Mouse (Mus musculus) adrenal gland, adult (tissue): ENCODE data around the gene Mrpl34.

Experiments used
- DNase-seq, 2 experiments: peaks; one replicate each; pipeline ENCODE4 v3.0.0; 2022 to 2023; ENCODE audit warnings: low spot score in 1 of 2; ENCODE audit not compliant: inconsistent age in 2 of 2

The Mrpl34 gene

DNA sequence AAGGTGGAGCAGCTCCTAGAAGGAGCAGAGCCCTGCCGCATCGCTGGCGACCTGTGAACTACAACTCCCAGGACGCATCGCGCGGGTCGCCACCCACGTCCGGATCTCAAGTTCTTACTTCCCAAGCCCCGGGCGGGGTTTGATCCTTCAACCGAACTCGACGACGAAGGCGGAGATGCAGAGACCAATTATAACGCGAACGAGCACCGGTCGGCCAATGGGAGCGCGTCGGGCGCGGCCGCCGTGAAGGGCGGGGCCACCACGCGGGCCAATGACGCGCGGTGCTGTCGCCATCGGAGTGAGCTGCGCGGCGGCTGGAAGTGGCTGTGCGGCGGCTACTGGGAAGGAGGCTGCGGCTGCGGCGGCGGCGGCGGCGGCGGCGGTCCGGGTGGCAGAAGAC is 4.2 kb downstream of the Mrpl34 start, which contains the start of gene Dda1:
TSS of gene Dda1 (plus strand) at position 284 of the 400 bp plus-strand sequence.
- peak; percentile 99 for DNase-seq

GRCm38 (mm10) chr8:71469411-71469810 is 4.7 kb downstream of the Mrpl34 start:
- DNase-seq, result peak; percentile 71 to 84

DNA sequence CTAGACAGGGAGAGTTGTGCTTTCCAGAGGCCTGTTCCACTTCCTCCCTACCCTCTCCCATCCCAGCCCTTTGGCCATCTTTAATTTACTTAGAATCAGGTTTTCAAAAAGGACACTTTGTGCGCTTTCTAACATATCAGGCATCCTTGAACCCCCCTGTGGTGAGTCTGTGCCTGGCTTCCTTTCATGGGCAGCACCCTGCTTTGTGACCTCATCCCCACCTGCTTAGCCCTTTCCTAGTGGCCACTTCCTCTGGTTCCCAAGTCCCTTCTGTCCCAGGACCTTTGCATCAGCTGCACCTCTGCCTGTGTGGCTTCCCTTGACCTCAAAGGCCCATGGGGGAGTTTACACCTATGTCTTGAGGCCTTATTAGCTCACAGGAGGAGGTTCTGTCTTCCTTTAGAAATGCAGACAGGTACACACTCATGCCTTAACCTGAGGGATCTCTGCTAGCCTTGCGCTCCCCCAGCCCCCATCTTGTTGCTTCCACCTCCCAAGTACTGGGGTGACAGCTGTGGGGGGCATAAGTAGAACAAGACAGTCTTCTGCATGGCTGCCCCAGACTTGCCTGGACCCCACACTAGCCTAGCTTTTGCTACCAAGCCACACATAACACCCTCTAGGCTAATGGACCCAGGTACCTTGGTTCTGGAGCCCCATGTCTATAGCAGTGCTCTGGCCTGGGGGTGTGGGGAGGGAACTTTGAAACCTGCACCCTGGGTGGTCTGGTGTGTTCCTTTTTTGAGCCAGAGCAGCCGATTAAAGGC is 5.6 kb downstream of the Mrpl34 start:
- peak; percentile 25 to 42 for DNase-seq

DNA sequence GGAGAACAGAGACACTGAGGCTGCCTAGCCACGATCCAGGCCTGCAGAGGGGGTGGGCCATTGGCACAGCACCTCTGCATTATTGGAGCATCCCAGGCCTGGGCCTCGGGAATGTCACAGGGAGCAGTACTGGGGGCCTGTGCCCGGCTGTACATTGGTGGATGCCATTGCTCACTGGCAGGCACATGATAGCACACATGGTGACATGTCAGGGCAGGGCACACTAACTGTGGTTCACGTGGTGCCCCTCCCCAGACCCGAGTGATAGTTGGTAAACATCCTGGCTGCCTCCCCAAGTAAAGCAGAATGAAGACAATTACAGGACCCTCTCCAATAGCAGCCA is 6.1 kb downstream of the Mrpl34 start:
- DNase-seq, result peak in 1 of 2 experiments; percentile 34

DNA sequence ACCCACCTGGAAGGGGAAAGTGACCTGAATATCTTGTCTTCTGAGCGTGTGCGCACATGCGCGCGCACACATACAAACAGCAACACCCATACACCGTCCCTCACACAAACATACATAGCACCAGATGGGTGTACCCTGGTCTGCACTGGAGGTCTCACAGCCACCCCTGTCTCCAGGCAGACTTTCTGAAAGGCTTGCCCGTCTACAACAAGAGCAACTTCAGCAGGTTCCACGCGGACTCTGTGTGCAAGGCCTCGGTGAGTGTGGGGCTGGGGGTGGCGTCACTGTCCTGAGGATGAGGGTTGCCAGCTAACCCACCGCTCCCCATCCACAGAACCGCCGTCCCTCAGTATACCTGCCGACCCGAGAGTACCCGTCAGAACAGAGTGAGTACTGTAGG is 7.1 kb downstream of the Mrpl34 start:
- peak in 1 of 2 experiments; percentile 19 for DNase-seq

GRCm38 (mm10) chr8:71472601-71473386 is 8.0 kb downstream of the Mrpl34 start:
- peak in 1 of 2 experiments; percentile 9 for DNase-seq

DNA sequence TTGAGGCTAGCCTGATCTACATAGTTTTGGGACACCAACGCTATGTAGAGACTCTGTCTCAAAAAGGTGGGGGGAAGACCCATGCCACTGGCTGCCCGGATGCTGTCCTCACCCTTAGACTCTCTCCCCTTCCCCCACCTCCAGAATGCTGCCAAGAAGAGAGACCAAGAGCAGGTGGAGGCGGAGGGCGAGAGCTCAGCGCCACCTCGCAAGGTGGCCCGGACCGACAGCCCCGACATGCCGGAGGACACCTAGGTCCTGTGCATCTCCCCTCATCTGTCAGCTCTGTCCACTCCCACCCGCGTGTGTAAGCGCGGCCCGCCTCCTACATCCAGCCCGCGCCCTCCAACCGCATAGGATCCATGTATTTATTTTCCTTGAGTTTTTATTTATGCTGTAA is 9.6 kb downstream of the Mrpl34 start:
- no peak for DNase-seq

DNA sequence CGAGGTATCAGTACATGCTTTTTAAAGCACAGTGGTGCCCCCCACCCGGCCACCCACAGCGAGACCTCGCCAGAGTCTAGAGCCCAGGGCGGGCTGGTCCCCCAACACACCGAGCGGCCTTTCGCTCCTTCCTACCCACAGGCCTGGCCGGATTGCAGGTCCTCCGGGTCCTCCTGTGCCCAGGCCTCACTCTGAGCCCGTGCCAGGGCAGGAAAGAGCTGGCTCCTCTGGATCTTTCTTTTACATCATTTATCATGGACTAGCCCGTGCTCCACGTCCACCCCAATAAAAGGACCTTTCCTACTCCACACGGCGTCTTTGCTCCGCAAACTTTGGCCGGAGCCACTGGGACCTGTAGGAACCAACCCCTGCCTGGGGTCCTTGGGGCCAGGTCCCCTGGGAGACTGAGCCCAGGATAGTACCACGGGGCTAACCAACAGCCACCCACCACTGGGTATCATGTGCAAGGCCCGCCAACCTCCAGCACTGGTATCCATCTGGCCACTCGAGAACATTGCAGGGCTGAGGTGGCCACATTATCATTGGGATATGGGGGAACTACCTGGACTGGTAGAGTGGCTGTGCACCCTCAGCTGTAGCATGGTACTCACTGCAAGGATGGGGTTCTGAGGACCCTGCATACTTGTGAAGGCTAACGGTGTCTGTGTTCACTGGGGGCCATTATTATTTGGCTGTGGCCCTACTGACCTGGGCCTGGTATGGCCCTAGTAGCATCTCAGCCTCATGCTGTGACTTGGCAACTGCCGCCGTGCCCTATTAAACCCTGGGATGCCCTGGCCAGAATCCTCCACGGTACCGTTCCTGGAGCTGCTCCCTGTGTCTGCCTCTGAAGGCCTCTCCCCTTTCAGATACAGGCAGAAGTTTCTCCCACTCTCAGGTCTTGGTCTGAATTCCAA is 10.3 kb downstream of the Mrpl34 start:
- no peak for DNase-seq

GRCm38 (mm10) chr8:71475702-71476075 is 10.9 kb downstream of the Mrpl34 start:
- DNase-seq, result no peak

- peak; percentile 89 to 96 for DNase-seq
These were observed 11.6 kb downstream of the Mrpl34 start for GRCm38 (mm10) chr8:71476099-71476940.

DNA sequence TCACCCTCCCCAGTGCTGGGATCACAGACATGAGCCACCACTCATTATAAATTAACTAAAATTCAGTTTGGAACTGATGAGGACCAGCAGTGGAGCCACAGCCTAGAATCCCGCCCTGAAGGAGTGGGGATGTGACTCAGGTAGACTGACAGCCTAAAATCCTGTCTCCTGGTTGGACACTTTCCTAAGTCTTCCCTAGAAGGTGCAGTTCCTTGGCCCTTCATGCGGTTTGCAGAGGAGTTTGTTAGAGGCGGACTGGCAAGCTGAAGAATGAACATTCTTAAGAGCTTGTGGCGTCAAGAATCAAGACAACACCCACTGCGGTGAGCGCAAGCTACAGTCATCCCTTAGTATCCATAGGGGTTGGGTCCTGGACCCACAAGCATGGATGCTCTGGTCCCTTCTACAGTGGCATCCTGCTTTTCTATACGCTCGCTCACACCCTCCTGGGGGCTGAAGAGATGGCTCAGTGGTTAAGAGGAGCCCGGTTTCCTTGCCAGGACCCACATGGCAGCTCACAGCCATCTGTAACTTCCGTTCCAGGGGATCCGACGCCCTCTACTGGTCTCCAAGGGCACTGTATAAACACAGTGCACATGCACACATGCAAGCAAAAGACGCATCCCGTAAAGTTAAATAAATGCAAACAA is 12.6 kb downstream of the Mrpl34 start:
- peak in 1 of 2 experiments; percentile 67 for DNase-seq

GRCm38 (mm10) chr8:71478943-71479342 is 14.2 kb downstream of the Mrpl34 start:
- DNase-seq, result no peak

GRCm38 (mm10) chr8:71483932-71484331 is 19.2 kb downstream of the Mrpl34 start:
- DNase-seq, result peak; percentile 20 to 64

DNA sequence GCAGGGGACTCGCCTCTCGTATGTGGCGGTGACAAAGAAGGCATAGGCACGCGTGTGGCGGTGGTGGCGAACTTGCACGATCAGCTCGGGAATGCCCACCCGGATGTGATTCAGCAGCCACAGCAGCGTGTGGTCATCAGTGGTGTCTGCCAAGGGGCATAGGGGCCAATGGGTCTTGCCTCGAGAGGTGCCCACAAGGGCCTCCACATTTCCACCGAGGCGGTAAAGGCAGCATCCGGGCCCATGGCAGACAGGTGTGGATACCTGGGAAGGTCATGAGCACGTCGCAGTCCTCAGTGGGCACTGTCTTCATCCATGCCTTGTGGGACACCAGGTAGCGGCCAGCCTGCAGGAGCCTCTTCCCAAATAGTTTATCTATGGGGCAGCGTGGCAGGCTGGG is 20.0 kb downstream of the Mrpl34 start:
- DNase-seq, result peak in 1 of 2 experiments; percentile 43

- DNase-seq, result peak; percentile 86 to 95
These were observed 20.7 kb downstream of the Mrpl34 start, which contains the start of gene Ano8 for GRCm38 (mm10) chr8:71485142-71486135. Ano8 (minus strand) TSS chr8:71485963.

GRCm38 (mm10) chr8:71486136-71486529 is 21.4 kb downstream of the Mrpl34 start:
- DNase-seq, result peak in 1 of 2 experiments; percentile 63

DNA sequence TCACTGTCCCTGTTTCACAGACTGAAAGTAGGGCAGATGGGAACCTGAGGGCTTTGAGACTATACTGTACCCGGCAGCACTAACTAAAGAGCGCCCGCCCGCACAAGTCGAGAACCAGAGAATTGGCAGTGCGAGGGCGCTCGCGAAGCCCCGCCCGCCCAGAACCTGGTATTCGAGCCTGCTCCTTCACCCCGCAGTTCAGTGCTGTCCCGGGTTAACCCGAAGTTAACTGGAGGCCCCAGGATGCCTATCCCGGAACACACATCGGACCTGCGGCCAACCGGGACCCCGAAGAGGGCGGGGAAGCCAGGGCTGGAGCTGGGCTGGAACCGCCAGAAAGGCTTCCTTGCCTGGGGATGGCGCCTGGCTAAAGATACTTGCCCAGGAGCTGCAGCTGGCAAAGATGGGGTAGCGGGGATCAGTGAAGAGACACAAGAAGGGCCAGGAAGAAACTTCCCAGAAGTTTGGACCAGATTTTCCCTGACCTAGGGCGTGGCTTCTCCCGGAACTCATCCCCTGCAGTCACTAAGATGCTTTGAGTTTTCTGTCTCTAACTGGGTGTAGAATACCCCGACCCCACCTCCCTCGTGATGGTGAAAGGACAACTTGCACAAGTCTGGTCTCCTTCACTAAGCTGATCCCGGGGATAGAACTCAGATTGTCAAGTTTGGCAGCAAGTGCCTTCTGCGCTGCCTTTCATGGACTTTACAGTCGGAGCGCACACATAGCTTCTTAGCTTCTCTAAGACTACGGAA is 23.1 kb downstream of the Mrpl34 start, which contains the start of gene Gtpbp3:
TSS of gene Gtpbp3 (plus strand) at position 413 of the 755 bp plus-strand sequence.
- DNase-seq, result peak; percentile 88 to 95

GRCm38 (mm10) chr8:71488454-71488853 is 23.7 kb downstream of the Mrpl34 start:
- peak; percentile 88 to 97 for DNase-seq
